Mouse (Mus musculus): ENCODE data around the gene Akr1b8.
"Not testable (repeated sequence)": the region's sequence is repeated elsewhere in the genome, so short reads cannot be mapped to it uniquely, and the experiment has no call there.

Gene Akr1b8

GRCm38 (mm10) chr6:34399606-34400220 lies 45.8 kb downstream of the Akr1b8 start:
- DNase-seq (ENCODE audit: low spot score in 2 of 2) = no peak

DNA sequence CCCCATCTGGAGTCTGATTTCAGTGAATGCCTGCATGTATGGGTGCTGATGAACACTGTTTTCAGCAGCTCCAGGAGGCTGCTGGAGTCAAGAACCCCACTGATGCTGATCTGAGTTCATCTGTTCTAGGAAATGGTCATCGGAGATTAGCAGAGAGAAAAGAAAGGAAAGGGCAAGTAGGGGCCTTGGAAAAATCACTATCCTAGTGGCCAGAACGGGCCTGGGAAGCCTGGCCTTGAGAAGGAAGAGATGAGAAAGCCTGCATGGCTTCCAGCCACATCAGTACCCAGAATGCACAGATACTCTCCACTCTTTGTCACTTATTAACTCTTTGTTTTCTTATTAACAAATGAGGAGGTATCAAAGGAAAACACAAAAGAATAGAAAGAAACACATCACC lies 46.8 kb downstream of the Akr1b8 start:
- no peak for DNase-seq (ENCODE audit: low spot score in 2 of 2)

GRCm38 (mm10) chr6:34406746-34407145 lies 52.8 kb downstream of the Akr1b8 start:
- no peak for DNase-seq (ENCODE audit: low spot score in 2 of 2)

- no peak for DNase-seq (ENCODE audit: low spot score in 2 of 2)
Measured at GRCm38 (mm10) chr6:34407403-34407802, 53.5 kb downstream of the Akr1b8 start.

DNA sequence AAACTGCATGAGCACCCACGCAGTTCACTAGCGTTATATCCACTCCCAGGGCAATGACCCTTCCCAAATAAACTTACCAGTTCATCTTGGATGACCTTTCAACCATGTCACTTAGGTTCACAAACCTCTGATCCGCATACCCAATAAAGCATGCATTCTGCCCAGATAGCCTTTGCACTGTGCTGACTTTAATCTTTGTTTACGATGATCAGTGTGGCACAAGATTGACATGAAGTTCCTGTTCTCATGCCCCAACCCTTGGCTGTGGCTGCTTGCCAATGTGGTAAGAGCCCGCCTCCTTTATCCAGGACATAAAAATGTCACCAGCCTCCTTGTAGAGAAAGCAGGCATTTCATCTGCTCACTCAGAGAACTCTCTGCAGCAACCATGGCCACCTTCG lies 58.1 kb downstream of the Akr1b8 start, which contains the start of gene Akr1b7:
TSS of gene Akr1b7 (plus strand) at position 312 of the 400 bp plus-strand sequence.
- no peak for DNase-seq (ENCODE audit: low spot score in 2 of 2)

- DNase-seq (ENCODE audit: low spot score in 2 of 2) = no peak
Measured at GRCm38 (mm10) chr6:34412688-34413087, 58.8 kb downstream of the Akr1b8 start.

GRCm38 (mm10) chr6:34413386-34413785 lies 59.5 kb downstream of the Akr1b8 start:
- DNase-seq (ENCODE audit: low spot score in 2 of 2) = not testable (repeated sequence)

GRCm38 (mm10) chr6:34416521-34416920 lies 62.6 kb downstream of the Akr1b8 start:
- no peak for DNase-seq (ENCODE audit: low spot score in 2 of 2)
